Mouse (Mus musculus) mouse embryonic stem cell (cell line): Measurements from ENCODE around the gene Atp1a4.

Experiments used
- in situ Hi-C, 2 experiments: fragments of 300-500 bp; cut with MboI; formaldehyde crosslinking; loops; 1 replicate in 1 of 2; 3 replicates in 1 of 2; pipeline ENCODE4 v1.14.3; 2019 to 2020; ENCODE audit warnings: low sequenced_read_pairs in 2 of 2, low pct_unique_long_range_greater_than_20kb in 1 of 2, mixed read lengths in 1 of 2; ENCODE audit not compliant: unreplicated experiment in 1 of 2

Gene Atp1a4

GRCm38 (mm10) chr1:172180881-172181280 is 77.3 kb downstream of the Atp1a4 start:
- in situ Hi-C loops, result no loop called here

- in situ Hi-C loops, result no loop called here
Measured at GRCm38 (mm10) chr1:172179102-172179501, 79.1 kb downstream of the Atp1a4 start.

- in situ Hi-C loops, result no loop called here
Measured at GRCm38 (mm10) chr1:172177791-172178190, 80.4 kb downstream of the Atp1a4 start.
